Mouse (Mus musculus): Measurements from ENCODE around the gene Chd8. TPM values are rescaled to one million over a fixed set of nuclear protein-coding genes. Genes with fewer than 3 reads are reported as not detected.
A peak's percentile ranks its signal among the peaks of the same experiment; 100 is the strongest.
"Not testable (repeated sequence)": the region's sequence is repeated elsewhere in the genome, so short reads cannot be mapped to it uniquely, and the experiment has no call there.

The Chd8 gene
- 27.9 and 31.8 TPM in 2 replicates for polyA plus RNA-seq (2015; fragmentation: Nextera tagmentation; extraction: Ambion mirVana)

DNA sequence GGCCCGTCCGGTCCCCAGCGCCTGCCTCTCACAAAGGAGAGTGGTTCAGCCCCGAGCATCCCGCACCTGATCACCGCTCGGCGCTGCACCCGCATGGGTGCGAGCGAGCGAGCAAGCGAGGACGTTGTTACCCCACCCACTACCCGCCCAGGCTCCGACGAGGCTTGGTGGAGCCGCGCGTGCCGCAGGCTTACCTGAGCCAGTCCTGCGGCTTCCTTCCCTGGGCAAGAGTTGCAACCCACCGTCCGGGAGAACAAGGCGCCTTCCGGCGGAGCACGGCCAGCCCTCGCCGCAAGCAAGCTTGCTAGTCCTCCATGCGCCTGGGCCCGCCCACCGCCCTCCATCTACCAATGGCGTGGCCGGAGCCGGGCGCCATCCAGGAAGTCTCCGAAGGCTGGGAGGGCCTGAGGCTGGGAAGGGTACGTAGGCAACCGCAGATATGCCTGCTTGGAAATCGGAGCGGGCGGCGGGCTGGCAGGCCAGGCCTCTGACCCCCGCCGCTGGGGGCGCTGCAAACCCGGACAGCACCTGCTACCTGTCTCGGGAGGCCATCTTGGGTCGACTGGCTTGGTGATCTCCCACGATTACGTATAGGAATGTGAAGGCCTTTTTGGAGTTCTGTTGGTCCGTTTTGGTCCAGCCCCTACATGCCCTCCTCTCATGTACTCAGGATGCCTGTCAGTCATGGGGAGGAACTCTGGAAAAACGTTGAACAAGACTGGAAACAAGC, at the start of gene Chd8:
TSS of gene Chd8 (minus strand) at position 297 of the 730 bp plus-strand sequence.
- no peaks in the 10 kb centered on the region for H3K9me3 ChIP-seq (replicated peaks; ENCODE audit: control insufficient read depth, low read length)
- under 1% methylated on average over 54 of the region's 54 CpGs for WGBS
- peak within 1 kb of the TSS; percentile 98 for H3K4me3 ChIP-seq (replicated peaks; ENCODE audit: low read length)
- H3K9ac ChIP-seq (ENCODE audit: low read length), result peak within 1 kb of the TSS; percentile 94
- peak; percentile 100 for ATAC-seq (ENCODE audit: insufficient read depth, low FRiP score)
- peak within 1 kb of the TSS; percentile 85 for H3K4me2 ChIP-seq (ENCODE audit: low read depth, low read length)
- H3K27me3 ChIP-seq (ENCODE audit: control insufficient read depth, insufficient read depth, low read length), result no peaks in the 10 kb centered on the region
- H3K27ac ChIP-seq (ENCODE audit: low read length), result peak within 1 kb of the TSS; percentile 96
- peaks cover 6% of the 10 kb centered on the region for H3K4me1 ChIP-seq (ENCODE audit: control insufficient read depth, insufficient read depth, low read length)
- H3K36me3 ChIP-seq (ENCODE audit: control insufficient read depth, insufficient read depth, low read length), result no peaks in the 10 kb centered on the region

DNA sequence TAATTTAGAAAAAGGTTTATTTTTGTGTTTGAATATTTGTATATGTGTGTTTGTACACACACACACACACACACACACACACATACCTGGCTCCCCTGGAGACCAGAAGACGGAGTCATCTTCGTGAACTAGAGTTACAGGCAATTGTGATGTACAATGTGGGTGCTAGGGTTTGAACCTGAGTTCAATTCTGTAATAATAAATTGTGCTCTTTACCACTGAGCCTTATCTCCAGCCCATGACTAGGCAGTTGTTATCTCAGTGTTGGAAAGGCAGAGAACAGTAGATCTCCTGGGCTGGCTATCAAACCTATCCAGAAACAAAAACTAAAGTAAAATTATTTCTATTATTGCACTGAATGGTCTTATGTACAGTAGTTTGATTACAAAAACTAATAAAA, 48.5 kb upstream of the Chd8 start:
- ATAC-seq (ENCODE audit: insufficient read depth, low FRiP score), result no peak
- WGBS, result 98% methylated on average over 2 of the region's 2 CpGs
- Histone ChIP-seq H3K4me3 (replicated peaks; ENCODE audit: low read length) (no peak overlapping the region), H3K9ac (ENCODE audit: low read length) (no peak overlapping the region), H3K4me1 (ENCODE audit: control insufficient read depth, insufficient read depth, low read length) (0 out of 2 replicates have a peak, but pooled peaks cover 3% of the 10 kb centered on the region), H3K27ac (ENCODE audit: low read length) (no peak overlapping the region), H3K4me2 (ENCODE audit: low read depth, low read length) (no peak overlapping the region), H3K27me3 (ENCODE audit: control insufficient read depth, insufficient read depth, low read length) (no peaks in the 10 kb centered on the region), H3K36me3 (ENCODE audit: control insufficient read depth, insufficient read depth, low read length) (peaks cover 3% of the 10 kb centered on the region; the same call in 1 of the 2 replicates), H3K9me3 (replicated peaks; ENCODE audit: control insufficient read depth, low read length) (no peaks in the 10 kb centered on the region)

DNA sequence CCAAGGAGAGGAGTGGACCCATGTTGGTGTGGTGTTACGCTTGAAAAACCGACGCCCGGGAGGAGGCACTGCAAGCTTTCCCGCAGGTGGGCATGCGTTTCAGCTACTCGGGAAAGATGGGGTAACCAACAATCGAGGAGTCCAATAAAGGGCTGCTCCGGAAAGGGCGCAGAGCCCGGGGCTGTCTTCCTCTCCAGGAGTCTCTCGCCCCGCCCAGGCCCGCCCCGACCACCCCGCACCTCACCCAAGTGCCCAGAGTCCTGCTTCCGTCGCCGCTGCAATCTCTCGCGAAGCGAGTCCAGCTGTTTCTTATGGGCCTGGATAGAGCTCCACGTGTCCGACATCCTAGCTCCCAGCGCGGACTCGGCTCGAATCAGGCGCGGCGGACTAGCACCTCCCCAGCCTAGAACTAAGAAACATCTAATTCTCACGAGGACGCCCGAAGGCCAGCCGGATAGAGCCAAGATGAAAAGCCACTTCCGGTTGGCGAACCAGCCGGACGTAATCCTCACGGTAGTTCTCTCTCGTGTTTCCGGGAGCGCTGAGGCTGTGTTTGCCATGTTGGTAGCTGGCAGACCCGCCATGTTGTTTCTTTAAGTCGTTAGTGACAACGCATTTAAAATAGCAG, 47.2 kb upstream of the Chd8 start, which contains the start of gene Mettl3:
TSS of gene Mettl3 (minus strand) at position 485 of the 628 bp plus-strand sequence.
- H3K27ac ChIP-seq (ENCODE audit: low read length), result peak within 1 kb of the TSS; percentile 95
- H3K9me3 ChIP-seq (replicated peaks; ENCODE audit: control insufficient read depth, low read length), result no peaks in the 10 kb centered on the region
- H3K27me3 ChIP-seq (ENCODE audit: control insufficient read depth, insufficient read depth, low read length), result no peaks in the 10 kb centered on the region
- H3K4me2 ChIP-seq (ENCODE audit: low read depth, low read length), result peak within 1 kb of the TSS; percentile 57
- H3K36me3 ChIP-seq (ENCODE audit: control insufficient read depth, insufficient read depth, low read length), result 0 out of 2 replicates have a peak, but pooled peaks cover 4% of the 10 kb centered on the region
- peak within 1 kb of the TSS; percentile 75 for H3K9ac ChIP-seq (ENCODE audit: low read length)
- ATAC-seq (ENCODE audit: insufficient read depth, low FRiP score), result peak; percentile 95
- under 1% methylated on average over 46 of the region's 46 CpGs for WGBS
- H3K4me3 ChIP-seq (replicated peaks; ENCODE audit: low read length), result peak within 1 kb of the TSS; percentile 65
- H3K4me1 ChIP-seq (ENCODE audit: control insufficient read depth, insufficient read depth, low read length), result 0 out of 2 replicates have a peak, but pooled peaks cover 3% of the 10 kb centered on the region

DNA sequence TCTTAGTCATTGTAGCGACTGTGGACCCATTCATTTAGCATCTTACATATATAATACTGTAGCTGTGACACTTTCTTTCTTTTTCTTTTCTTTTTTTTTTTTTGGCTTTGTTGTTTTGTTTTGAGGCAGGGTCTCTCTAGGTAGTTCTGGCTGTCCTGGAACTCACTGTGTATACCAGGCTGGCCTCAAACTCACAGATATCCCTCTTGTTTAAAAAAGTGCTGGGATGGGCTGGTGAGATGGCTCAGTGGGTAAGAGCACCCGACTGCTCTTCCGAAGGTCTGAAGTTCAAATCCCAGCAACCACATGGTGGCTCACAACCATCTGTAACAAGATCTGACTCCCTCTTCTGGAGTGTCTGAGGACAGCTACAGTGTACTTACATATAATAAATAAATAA, 45.9 kb upstream of the Chd8 start:
- not testable (repeated sequence) for H3K27me3 ChIP-seq (ENCODE audit: control insufficient read depth, insufficient read depth, low read length); H3K9me3 ChIP-seq (replicated peaks; ENCODE audit: control insufficient read depth, low read length); H3K4me2 ChIP-seq (ENCODE audit: low read depth, low read length); H3K9ac ChIP-seq (ENCODE audit: low read length); H3K4me1 ChIP-seq (ENCODE audit: control insufficient read depth, insufficient read depth, low read length); H3K36me3 ChIP-seq (ENCODE audit: control insufficient read depth, insufficient read depth, low read length); H3K4me3 ChIP-seq (replicated peaks; ENCODE audit: low read length); H3K27ac ChIP-seq (ENCODE audit: low read length); ATAC-seq (ENCODE audit: insufficient read depth, low FRiP score)
- WGBS, result 89% methylated on average over 3 of the region's 3 CpGs

DNA sequence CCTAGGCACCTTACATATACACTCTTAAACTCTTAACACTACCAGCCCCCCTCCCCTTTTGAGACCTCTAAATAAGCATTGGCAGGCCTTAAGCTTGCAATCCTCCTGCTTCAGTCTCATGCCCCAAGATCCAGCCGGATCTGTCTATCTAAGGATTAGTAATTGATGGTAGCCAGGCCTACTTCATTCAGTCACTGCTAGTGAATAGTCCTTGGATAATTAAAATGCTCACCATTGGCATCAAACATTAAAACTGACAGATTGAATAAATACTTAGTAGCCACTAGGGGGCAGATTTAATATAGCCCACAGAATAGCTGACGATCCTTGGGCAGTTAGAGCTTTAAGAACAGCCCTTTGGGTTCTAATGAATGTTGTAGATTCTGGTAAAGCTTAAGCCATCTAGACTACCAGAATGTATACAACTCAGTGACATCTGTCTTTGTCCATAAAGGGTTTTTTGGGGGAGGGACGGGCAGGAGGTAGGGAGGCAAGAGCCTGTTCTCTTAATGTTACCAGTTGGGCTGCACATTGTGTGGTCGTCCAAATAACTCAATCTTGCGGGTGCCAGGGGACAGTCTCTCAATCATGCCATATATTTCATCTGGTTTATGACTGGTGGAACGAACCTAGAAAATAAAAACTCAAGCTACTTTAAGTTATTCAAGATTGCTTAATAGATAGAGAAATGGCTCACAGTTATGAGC, 38.1 kb upstream of the Chd8 start:
- 67% methylated on average over 6 of the region's 6 CpGs for WGBS
- Histone ChIP-seq H3K4me2 (ENCODE audit: low read depth, low read length) (no peak overlapping the region), H3K9me3 (replicated peaks; ENCODE audit: control insufficient read depth, low read length) (no peaks in the 10 kb centered on the region), H3K36me3 (ENCODE audit: control insufficient read depth, insufficient read depth, low read length) (0 out of 2 replicates have a peak, but pooled peaks cover 12% of the 10 kb centered on the region), H3K4me3 (replicated peaks; ENCODE audit: low read length) (no peak overlapping the region), H3K27me3 (ENCODE audit: control insufficient read depth, insufficient read depth, low read length) (no peaks in the 10 kb centered on the region), H3K27ac (ENCODE audit: low read length) (no peak overlapping the region), H3K4me1 (ENCODE audit: control insufficient read depth, insufficient read depth, low read length) (no peaks in the 10 kb centered on the region), H3K9ac (ENCODE audit: low read length) (no peak overlapping the region)
- peak; percentile 60; the same call in 1 of the 2 replicates for ATAC-seq (ENCODE audit: insufficient read depth, low FRiP score)

DNA sequence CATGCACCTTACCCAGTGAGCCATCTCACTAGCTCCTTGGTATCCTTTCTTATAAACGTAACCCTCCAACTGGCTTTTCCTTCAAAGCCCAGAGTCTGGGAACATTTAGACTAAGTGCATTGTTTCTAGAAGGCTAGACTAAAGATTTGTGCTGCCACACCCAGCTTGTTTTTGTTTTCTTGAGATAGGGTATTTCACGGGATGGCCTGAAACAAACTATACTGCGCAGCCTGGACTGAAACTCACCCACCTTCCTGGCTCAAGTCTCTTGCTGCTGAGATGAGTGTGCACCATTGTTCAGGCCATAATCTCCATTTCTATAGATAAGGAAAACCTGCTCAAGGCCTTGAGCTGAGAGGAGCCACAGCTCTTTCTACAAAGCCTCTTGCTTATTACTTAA, 26.6 kb upstream of the Chd8 start:
- no peak for ATAC-seq (ENCODE audit: insufficient read depth, low FRiP score)
- peaks cover 8% of the 10 kb centered on the region for H3K4me1 ChIP-seq (ENCODE audit: control insufficient read depth, insufficient read depth, low read length)
- 85% methylated on average over 3 of the region's 3 CpGs for WGBS
- peaks cover 10% of the 10 kb centered on the region; the same call in 1 of the 2 replicates for H3K36me3 ChIP-seq (ENCODE audit: control insufficient read depth, insufficient read depth, low read length)
- H3K9ac ChIP-seq (ENCODE audit: low read length), result no peak overlapping the region
- no peak overlapping the region for H3K4me3 ChIP-seq (replicated peaks; ENCODE audit: low read length)
- no peak overlapping the region for H3K4me2 ChIP-seq (ENCODE audit: low read depth, low read length)
- H3K27ac ChIP-seq (ENCODE audit: low read length), result no peak overlapping the region
- H3K9me3 ChIP-seq (replicated peaks; ENCODE audit: control insufficient read depth, low read length), result no peaks in the 10 kb centered on the region
- H3K27me3 ChIP-seq (ENCODE audit: control insufficient read depth, insufficient read depth, low read length), result no peaks in the 10 kb centered on the region

DNA sequence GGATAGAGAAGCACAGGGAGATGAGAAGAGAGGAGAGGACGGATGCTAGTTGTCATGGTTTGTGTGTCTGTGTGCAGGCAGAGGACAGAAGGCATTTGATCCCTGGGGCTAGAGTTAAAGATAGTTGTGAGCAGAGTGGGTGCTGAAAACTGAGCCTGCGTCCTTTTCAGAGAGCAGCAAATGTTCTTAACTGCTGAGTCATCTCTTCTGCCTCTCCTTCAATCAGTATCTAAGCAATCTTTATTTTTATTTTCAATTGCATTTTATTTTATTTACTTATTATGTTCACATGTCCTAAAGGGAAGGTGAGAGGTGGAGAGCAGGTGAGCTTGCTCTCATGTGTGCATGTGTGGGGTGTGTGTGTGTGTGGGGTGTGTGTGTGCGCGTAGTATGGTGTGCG, 26.0 kb upstream of the Chd8 start:
- 97% methylated on average over 5 of the region's 5 CpGs for WGBS
- Histone ChIP-seq H3K9ac (ENCODE audit: low read length) (no peak overlapping the region), H3K4me3 (replicated peaks; ENCODE audit: low read length) (no peak overlapping the region), H3K9me3 (replicated peaks; ENCODE audit: control insufficient read depth, low read length) (no peaks in the 10 kb centered on the region), H3K4me2 (ENCODE audit: low read depth, low read length) (no peak overlapping the region), H3K27ac (ENCODE audit: low read length) (no peak overlapping the region), H3K4me1 (ENCODE audit: control insufficient read depth, insufficient read depth, low read length) (peaks cover 8% of the 10 kb centered on the region), H3K27me3 (ENCODE audit: control insufficient read depth, insufficient read depth, low read length) (no peaks in the 10 kb centered on the region), H3K36me3 (ENCODE audit: control insufficient read depth, insufficient read depth, low read length) (peaks cover 9% of the 10 kb centered on the region; the same call in 1 of the 2 replicates)
- ATAC-seq (ENCODE audit: insufficient read depth, low FRiP score), result no peak

DNA sequence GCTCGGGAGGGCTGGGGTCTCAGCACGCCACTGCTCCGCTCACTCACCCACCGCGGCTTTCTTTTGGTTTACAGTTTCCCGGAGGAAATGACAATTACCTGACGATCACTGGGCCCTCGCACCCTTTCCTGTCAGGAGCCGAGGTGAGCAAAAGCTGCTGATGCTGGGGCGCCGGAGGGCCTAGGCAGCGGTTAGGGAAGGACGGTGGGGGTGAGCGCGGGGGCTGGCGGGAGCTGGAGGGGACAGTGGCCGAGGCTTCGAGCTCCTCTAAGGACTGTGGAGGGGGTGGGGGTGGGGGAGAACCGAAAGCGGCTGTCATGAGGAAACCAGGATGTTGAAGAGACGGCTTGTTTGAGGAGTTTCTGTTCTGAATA, 22.2 kb upstream of the Chd8 start:
- WGBS, result under 1% methylated on average over 21 of the region's 21 CpGs

More for the DNA sequence above, 22.2 kb upstream of the Chd8 start:
- Histone ChIP-seq H3K27ac (ENCODE audit: low read length) (peak overlapping the region; percentile 82), H3K27me3 (ENCODE audit: control insufficient read depth, insufficient read depth, low read length) (no peaks in the 10 kb centered on the region), H3K4me1 (ENCODE audit: control insufficient read depth, insufficient read depth, low read length) (peaks cover 8% of the 10 kb centered on the region), H3K36me3 (ENCODE audit: control insufficient read depth, insufficient read depth, low read length) (no peaks in the 10 kb centered on the region), H3K4me3 (replicated peaks; ENCODE audit: low read length) (peak overlapping the region; percentile 81), H3K9me3 (replicated peaks; ENCODE audit: control insufficient read depth, low read length) (no peaks in the 10 kb centered on the region), H3K4me2 (ENCODE audit: low read depth, low read length) (peak overlapping the region; percentile 65), H3K9ac (ENCODE audit: low read length) (peak overlapping the region; percentile 87)
- ATAC-seq (ENCODE audit: insufficient read depth, low FRiP score), result peak; percentile 6; the same call in 1 of the 2 replicates
